Mouse (Mus musculus) 3T3-L1 (cell line): ENCODE data around the gene Tada1.

Source experiments
- DNase-seq: peaks from one replicate; pipeline ENCODE4 v3.0.0-alpha.2; 2015; ENCODE audit warnings: low read depth, low spot score

Gene Tada1

GRCm38 (mm10) chr1:166384614-166385013, 5.7 kb downstream of the Tada1 start:
- DNase-seq: no peak

GRCm38 (mm10) chr1:166385431-166385830, 6.5 kb downstream of the Tada1 start:
- no peak for DNase-seq

GRCm38 (mm10) chr1:166388511-166388910, 9.6 kb downstream of the Tada1 start:
- no peak for DNase-seq

- no peak for DNase-seq
Observed at GRCm38 (mm10) chr1:166389406-166390125, 10.7 kb downstream of the Tada1 start.

GRCm38 (mm10) chr1:166391671-166392070, 12.8 kb downstream of the Tada1 start:
- no peak for DNase-seq

GRCm38 (mm10) chr1:166394770-166395169, 15.9 kb downstream of the Tada1 start:
- DNase-seq: no peak

- peak; percentile 5 for DNase-seq
Observed at GRCm38 (mm10) chr1:166395661-166396060, 16.8 kb downstream of the Tada1 start.

- no peak for DNase-seq
Observed at GRCm38 (mm10) chr1:166396381-166396780, 17.5 kb downstream of the Tada1 start.

- no peak for DNase-seq
Observed at GRCm38 (mm10) chr1:166401455-166401854, 22.6 kb downstream of the Tada1 start.

- peak; percentile 31 for DNase-seq
Observed at GRCm38 (mm10) chr1:166402003-166402402, 23.1 kb downstream of the Tada1 start.

GRCm38 (mm10) chr1:166403846-166404245, 24.9 kb downstream of the Tada1 start:
- peak; percentile 45 for DNase-seq

GRCm38 (mm10) chr1:166409177-166409700, 30.3 kb downstream of the Tada1 start:
- DNase-seq: peak; percentile 27

GRCm38 (mm10) chr1:166409701-166410220, 30.9 kb downstream of the Tada1 start, which contains the start of gene Pogk:
Gene Pogk (minus strand): TSS chr1:166409863.
- DNase-seq: peak; percentile 53

- no peak for DNase-seq
Observed at GRCm38 (mm10) chr1:166411541-166411940, 32.6 kb downstream of the Tada1 start.

GRCm38 (mm10) chr1:166412266-166412665, 33.4 kb downstream of the Tada1 start:
- no peak for DNase-seq

GRCm38 (mm10) chr1:166429053-166429452, 50.2 kb downstream of the Tada1 start:
- DNase-seq: peak; percentile 46

- DNase-seq: no peak
Observed at GRCm38 (mm10) chr1:166429809-166430431, 51.0 kb downstream of the Tada1 start.

GRCm38 (mm10) chr1:166439426-166439825, 60.5 kb downstream of the Tada1 start:
- no peak for DNase-seq

GRCm38 (mm10) chr1:166441992-166442391, 63.1 kb downstream of the Tada1 start:
- no peak for DNase-seq
